Mouse (Mus musculus) regulatory T cell (primary cell): ENCODE results near the gene Klhl26.

Experiments
- in situ Hi-C: fragments of 300-600 bp; cut with MboI, MseI; formaldehyde crosslinking; loops from one replicate; pipeline ENCODE4 v1.15.1; 2025; ENCODE audit warnings: high pct_unique_total_duplicates

Klhl26 gene

GRCm38 (mm10) chr8:70414310-70414946 is 62.3 kb downstream of the Klhl26 start:
- in situ Hi-C loops = loop anchor here (10.0 kb wide), 1 partner anchor 90 kb away; the partner anchor contains the start of gene Rex1bd

- in situ Hi-C loops = loop anchor here (10.0 kb wide), 1 partner anchor 95 kb away; the partner anchor contains the start of gene Rex1bd
Observed at GRCm38 (mm10) chr8:70410281-70410680, 66.5 kb downstream of the Klhl26 start.

GRCm38 (mm10) chr8:70409455-70409871 is 67.3 kb downstream of the Klhl26 start:
- in situ Hi-C loops = no loop called here

GRCm38 (mm10) chr8:70409019-70409418 is 67.7 kb downstream of the Klhl26 start:
- in situ Hi-C loops = no loop called here

GRCm38 (mm10) chr8:70408301-70408700 is 68.5 kb downstream of the Klhl26 start:
- in situ Hi-C loops = no loop called here

GRCm38 (mm10) chr8:70406427-70407069 is 70.2 kb downstream of the Klhl26 start:
- in situ Hi-C loops = no loop called here

- in situ Hi-C loops = no loop called here
Observed at GRCm38 (mm10) chr8:70405189-70405588, 71.6 kb downstream of the Klhl26 start.

GRCm38 (mm10) chr8:70404212-70404611 is 72.6 kb downstream of the Klhl26 start:
- in situ Hi-C loops = no loop called here
